Mouse (Mus musculus) retina, postnatal 7 days (tissue): ENCODE data around the gene Gm6034.
"Not testable (repeated sequence)": the region's sequence is repeated elsewhere in the genome, so short reads cannot be mapped to it uniquely, and the experiment has no call there.

Experiments
- DNase-seq: peaks from one replicate; pipeline ENCODE4 v3.0.0-alpha.2; 2012; ENCODE audit warnings: low read depth, low spot score

Gm6034 gene

DNA sequence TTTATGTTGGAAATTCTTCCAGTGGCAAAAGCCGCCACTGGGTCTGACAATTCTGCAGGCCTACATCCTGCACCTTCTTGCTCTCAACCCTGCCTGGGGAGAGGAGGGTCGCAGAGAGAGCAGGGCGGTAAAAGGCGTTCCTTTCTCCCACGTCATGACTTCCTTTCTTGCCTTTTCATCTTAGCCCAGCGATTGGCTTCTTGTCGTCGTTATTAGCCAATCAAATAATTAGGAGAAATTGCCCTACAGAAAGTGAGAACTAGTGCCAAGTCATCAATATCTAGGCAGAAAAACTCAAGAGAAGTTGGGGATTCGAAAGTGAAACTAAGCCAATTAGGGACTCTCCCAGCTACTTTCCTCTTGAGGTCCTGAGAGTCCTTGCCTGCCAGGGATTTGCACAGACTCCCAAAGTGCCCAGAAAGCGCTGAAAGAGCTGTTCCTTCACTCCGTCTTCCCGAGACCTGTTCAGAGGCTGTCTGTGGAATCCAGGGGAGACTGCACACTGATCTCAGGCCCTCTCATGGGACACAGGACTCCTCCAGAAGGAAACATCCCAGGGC, at the start of gene Gm6034, which contains the start of gene H2-T22:
Gm6034 (plus strand) TSS at position 352 of the 560 bp plus-strand sequence.
H2-T22 (minus strand) TSS at position 138 of the 560 bp plus-strand sequence.
- peak; percentile 16 for DNase-seq

DNA sequence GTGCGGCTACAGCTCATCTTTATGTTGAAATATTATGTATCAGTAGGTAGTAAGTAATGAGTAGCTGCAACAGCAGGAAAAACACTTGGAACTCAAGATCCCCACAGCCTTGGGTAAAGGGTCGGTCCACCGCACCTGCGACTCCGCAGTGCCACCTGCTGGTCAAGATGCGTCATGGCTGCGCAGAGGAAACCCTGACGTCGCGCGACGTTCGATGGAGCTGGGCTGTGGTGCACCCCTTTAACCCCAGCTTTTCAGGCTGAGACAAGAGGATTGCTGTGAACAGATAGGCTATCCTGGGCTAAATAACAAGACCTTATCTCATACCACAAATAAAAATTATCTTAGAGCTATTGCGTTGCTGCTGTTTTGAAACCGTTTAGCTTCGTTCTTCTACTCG, 49.1 kb upstream of the Gm6034 start:
- DNase-seq = peak; percentile 76

DNA sequence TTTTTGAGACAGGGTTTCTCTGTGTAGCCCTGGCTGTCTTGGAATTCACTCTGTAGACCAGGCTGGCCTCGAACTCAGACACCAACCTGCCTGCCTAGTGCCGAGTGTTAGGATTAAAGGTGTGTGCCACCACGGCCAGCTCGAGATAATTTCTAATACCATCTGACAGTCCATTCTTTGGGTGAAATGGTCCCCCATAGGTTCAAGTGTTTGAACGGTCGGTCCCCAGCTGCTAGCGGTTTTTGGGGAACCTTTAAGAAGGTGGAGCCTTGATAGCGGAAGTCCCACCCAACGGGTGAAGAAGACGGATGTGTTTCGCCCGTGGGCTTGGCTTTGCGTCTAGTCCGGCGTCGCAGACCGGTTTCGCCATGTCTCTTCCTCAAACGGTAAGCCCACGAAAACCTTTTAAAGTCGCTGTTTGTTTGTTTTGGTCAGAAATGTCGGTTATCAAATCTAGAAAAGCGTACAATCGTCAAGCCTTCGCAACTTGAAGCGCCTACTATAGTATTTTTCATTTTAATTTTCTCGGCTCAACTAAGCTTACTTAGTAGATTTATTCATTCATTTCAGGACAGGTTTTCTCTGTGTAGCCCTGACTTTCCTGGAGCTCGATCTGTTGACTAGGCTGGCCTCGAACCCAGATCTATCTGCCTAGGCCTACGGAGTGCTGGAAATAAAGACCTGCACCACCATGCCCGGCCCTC, 48.4 kb upstream of the Gm6034 start:
- DNase-seq = peak; percentile 72

DNA sequence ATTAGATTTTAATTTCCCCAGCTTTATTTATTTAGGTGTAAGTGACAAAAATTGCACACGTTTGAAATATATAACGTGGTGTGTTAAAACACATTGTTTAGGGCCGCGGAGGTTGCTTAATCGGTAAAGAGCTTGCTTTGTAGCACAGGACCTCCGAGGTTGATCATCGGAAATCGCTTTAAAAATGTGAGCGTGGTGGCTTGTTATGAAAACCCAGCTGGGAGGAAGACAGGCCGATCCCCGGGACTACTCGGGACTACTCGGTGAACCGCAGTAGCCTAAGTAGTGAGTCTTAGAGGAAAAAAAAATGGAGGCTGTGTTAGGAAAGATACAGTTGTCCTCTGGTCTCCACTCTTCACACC, 47.9 kb upstream of the Gm6034 start:
- no peak for DNase-seq

DNA sequence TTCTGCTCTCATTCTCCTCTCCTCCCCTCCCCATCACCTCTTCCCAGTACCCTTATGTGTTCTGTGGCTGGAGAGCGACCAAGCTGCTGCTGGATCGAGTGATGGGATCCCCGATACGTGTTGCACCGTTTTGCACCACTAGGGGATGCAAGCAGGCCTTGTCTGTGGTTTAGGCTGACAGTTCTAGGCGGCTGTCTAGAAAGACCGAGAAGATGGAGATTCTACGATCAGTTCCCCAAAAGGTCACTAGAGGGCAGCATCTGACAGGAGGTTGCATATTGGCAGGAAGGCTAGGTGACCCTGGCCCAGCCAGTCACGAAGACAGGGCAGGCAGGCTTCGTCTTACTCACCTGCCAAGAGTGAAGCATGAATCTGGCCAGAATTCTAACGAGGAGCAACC, 45.8 kb upstream of the Gm6034 start:
- peak; percentile 90 for DNase-seq

DNA sequence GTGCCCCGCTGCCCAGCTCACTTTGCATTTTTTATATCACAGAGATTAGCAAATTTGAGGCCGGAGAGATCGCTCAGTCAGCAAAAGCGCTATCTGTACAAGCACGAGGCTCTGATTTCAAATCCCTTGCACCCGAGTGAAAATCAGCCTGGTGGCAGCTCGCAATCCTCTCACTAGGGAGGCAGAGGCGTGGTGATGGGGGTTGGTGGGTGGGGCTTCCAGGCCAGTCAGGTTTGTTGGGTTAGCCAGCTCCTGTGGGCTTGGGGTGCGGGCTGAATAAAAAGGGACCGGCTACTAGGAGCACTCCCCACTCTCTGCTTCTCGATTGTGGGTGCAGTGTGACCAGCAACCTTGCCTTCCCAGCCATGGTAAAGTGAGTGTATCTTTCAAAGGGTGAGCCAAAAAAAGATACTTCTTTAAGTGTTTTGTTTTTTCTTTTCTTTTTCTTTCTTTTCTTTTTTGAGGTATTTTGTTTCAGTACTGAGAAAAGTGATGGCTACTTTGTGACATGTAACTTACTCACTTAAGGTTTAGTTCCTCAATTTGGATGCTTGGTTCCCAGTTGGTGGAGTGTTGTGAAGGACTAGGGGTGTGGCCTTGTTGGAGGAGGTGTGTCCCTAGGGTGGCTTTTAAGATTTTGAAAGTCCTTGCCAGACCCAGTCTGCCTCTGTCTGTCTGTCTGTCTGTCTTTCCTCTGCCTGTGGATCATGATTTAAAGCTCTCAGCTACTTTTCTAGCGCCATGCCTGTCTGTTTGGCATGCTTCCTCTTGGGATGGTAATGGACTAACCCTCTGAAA, 44.8 kb upstream of the Gm6034 start:
- no peak for DNase-seq

DNA sequence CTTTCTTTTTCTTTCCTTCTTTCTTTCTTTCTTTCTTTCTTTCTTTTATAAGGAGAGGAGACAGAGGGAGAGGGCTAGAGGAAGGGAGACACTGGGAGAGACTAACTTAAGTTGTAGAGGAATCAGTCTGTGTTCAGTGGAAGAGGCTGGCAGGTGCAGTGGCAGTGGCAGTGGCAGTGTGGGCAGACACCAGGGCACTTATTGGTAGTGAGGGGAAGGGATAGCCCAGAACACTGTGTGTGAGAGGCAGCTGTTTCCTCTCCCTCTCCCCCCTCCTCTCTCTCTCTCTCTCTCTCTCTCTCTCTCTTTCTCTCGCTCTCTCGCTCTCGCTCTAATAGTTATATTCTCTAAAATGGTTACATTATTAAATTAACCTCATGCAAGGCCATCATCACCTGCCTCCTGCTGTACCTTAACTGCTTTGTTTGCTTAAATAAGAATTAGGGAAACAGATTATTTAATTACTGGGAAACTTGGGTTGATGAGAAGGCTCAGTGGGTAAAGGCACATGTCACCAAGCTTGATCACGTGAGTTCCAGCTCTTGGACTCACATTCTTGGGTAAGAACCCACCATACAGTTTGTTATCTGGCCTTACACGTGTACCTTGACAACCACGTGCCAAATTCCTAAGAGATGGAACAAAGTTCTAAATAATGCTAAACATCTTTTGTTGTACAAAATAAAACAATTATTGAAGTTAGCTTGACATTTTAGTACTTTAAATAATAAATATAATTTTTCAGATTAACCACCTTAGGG, 44.0 kb upstream of the Gm6034 start:
- no peak for DNase-seq

DNA sequence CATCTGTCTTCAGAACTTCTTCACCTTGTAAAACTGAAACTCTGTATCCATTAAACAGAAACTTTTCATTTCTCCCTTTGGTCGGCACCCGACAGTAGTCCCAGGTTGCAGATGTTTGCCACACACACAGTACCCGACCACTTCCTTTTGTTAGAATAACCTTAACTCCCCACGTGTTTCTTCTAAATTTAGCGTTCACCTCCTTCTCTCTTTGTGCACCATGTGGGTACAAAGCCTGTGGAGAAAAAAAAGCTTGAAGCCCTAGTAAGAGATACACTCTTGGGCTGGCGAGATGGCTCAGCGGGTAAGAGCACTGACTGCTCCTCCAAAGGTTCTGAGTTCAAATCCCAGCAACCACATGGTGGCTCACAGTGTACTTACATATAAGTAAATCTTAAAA, 43.4 kb upstream of the Gm6034 start:
- DNase-seq = no peak

DNA sequence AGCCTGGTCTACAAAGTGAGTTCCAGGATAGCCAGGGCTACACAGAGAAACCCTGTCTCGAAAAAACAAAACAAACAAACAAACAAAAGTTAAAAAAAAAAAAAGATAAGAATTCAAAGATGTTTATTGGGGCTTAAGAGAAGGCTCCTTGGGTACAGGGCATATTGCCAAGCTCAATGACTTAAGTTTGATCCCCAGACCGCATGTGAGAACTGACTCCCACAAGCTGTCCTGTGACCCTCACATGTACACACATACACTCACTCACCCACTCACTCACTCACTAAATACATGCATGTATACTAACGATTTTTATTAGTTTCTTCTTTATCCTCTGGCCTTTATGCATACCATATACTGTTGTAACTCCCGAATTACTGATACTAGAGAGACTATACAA, 42.4 kb upstream of the Gm6034 start:
- no peak for DNase-seq

DNA sequence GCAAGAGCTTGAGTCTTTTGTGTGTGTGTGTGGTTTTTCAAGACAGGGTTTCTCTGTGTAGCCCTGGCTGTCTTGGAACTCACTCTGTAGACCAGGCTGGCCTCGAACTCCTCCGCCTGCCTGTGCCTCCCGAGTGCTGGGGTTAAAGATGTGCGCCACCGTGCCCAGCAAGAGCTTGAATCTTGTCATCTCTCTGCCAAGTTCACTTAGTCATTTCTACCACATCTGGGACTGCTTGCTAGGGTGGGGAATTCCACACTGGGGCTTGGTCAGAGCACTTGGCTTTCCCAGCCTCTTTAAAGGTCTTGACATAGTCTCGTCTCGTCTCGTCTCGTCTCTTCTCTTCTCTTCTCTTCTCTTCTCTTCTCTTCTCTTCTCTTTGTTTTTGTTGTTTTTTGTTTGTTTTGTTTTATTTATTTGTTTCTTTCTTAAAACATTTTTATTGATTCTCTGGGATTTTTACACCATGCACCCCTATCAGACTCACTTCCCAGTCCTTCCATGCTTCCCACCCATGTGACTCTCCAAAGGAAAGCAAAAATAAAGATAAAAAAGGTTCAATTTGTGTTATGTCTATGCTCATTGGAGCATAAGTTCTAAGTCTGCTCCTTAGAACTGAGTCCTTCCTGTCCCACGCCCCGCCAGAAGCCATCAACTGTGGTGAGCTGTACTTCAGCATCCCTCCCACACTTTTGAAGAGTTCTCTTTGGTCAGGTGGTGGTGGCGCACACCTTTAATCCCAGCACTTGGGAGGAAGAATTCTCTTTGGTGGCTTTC, 41.5 kb upstream of the Gm6034 start:
- no peak for DNase-seq

DNA sequence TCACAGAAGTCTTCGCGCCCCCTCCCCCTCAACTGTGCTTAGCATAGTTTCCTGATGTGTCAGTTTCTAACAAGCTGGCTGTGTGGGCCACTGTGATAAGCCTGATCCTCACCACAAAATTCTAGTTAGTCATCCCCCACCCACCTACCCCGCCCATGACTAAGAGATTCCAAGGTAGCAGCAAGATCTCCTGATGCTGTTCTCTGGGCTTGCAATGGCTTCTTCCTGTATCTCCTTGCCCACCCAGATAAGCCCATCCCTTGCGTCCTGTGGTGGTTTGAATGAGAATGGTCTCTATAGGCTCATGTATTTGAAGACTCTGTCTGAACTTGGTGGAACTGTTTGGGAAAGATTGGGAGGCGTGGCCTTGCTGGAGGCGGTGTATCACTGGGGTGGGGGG, 40.8 kb upstream of the Gm6034 start:
- DNase-seq = no peak

DNA sequence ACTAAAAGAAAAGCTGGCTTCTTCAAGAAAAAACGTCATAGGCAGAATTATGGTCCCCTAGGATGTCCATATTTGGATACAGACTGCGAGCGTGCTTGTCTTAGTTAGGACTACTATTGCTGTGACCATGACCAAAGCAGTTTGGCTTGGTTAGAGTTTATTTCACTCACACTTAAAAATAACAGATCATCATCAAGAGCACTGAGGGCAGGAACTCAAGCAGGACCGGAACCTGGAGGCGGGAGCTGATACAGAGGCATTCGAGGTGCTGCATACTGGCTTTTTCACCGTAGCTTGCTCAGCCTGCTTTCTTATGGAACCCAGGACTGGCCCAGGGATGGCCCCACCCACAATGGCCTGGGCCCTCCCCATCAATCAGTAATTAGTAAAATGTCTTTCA, 39.4 kb upstream of the Gm6034 start:
- no peak for DNase-seq

DNA sequence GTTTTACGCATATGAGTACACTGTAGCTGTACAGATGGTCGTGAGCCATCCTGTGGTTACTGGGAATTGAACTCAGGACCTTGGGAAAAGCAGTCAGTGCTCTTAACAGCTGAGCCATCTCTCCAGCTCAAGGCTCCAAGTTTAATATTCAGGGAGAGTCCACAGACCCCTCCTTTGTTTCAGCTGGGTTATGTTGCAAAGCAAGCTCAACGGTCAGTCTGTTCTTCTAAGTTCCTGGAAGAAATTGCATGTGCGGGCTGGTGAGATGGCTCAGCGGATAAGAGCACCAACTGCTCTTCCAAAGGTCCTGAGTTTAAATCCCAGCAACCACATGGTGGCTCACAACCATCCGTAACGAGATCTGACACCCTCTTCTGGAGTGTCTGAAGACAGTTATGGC, 38.4 kb upstream of the Gm6034 start:
- DNase-seq = not testable (repeated sequence)

DNA sequence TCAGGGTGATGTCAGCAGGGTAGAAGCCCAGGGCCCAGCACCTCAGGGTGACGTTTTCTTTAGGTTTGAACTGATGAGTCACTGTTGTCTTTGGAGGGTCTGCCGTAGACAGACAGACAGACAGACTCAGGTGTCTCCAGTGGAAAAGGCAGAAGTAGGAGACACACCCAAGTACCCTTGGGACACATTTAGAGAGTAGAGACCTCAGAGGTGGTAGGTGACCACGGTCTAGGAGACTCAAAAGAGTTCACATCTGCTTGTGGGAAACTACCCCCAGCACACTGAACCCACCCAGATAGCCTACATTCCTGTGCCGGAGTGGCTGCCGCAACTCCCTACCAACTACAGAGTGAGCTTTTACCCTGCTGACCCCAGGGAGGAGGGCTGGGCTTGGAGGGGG, 27.8 kb upstream of the Gm6034 start:
- DNase-seq = no peak

DNA sequence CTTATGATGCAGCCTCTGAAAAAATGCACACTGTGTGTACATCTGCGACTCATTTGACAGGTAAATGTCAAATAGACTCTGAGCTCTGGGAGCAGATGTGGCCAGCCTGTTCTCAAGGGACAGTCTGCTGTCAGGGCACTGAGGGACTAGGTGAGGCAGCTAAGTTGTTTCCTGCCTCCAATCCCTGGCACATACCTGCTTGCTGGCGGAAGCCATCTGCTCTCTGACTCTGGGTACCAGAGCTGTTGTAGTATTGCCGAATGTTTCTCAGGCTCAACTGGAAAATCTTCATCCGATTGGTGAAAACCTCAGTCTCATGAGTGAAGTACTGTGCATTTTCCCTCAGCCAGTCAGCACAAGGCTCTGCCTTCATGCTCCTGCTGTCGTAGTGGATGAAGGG, 25.7 kb upstream of the Gm6034 start:
- no peak for DNase-seq

DNA sequence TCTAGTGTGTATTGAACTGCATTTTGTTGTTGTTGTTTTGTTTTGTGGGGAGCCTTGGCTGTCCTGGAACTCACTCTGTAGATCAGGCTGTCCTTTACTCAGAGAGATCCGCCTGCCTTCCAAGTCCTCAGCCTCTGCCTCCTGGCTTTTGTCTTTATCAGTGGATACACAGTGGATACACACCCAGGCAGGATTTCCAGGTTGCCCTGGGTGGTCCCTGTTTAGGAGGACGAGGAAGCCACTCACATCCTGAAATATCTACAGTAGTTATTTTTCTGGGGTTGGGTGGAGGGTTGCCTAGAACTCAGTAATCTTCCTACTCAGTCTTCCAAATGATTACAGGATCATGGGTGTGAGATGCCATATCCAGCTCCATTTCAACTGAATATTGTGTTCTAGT, 23.8 kb upstream of the Gm6034 start:
- DNase-seq = no peak

DNA sequence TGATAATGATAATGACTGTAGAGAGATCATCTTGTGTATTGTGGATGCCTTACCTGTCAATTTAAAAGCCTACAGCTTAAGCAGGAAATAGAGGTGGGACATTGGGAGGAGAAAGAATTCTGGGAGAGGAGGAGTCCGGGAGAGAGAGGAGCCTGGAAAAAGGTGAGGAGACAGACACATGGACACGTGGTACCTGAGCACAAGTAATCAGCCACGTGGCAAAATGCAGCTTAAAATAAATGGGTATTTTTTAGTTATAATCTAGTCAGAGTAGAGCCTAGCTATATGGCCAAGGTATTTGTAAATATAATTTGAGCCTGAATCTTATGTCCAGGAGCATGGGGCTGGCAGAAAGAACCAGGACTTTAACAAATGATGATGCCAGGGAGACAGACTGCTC, 23.2 kb upstream of the Gm6034 start:
- DNase-seq = no peak

DNA sequence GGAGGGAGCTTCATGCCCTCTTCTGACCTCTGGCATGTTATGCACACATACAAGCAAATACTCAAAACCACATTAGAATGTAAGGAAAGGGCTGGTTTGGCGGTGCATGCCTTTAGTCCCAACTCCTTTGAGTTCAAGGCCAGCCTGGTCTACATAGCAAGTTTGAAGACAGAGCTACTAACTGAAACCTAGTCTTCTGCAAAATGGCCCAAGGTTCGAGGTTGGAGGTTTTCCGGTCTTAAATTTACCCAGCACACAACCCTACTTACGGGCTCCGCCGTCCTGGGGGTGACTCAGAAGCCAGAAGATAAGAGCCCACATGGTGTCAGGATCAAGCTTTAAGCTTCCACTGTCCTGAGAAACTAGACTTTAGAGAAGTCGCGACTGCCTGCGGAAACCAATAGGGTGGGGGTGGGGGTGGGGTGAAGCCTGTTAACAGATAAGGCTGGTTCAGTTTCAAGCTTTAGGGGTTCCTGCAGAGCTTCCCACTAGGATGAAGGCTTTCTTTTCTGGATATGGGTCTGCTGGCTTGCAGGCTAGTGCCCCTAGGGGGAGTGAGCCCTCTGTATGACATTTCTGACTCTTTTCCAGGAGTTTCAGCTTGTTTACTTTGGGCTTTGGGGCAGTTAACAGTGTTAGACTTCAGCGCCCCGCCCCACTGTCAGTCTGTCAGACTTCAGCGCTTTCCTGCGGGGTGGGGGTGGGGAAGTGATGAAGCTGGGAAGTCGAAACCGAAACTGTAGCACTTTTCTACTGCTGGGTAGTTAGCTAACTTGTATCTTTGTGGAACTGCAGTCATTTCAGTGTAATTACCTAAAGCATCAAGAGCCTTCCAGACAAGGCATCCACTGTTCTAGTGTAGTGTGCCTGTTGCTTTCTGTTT, 22.3 kb upstream of the Gm6034 start, which contains the start of gene H2-T24:
H2-T24 (minus strand) TSS at position 370 of the 883 bp plus-strand sequence.
- DNase-seq = no peak

DNA sequence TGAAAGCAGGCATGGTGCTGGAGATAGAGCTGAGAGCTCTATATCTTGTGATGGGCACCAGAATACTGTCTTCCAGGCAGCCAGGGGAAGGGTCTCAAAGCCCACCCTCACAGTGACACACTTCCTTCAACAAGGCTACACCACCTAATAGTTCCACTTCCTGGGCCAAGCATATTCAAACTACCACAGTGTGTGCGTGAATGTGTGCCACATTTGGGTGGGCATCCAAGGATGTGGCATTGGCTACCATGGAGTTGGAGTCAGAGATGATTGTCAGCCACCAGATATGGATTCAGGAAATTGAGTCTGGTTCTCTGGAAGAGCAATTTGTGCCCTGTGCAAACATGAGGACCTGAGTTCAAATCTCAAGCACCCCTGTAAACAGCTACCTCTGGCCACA, 21.5 kb upstream of the Gm6034 start:
- no peak for DNase-seq

DNA sequence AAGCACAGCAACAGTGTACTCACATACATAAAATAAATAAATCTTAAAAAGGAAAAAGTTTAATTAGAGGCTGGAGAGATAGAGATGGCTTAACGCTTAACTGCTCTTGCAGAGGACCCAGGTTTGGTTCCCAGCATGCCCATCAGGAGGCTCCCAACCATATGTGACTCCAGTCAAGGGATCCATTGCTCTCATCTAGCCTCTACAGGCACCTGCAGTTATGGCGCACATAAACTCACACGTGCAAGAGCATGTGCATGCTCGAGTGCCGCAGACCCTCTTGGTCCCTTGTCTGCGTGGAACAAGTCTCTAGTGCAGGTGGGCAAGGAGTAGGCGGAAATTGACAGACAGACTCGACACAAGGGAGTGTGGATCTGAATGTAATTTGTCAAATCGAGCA, 20.7 kb upstream of the Gm6034 start:
- no peak for DNase-seq
